13 mouse cellular contexts compared by ENCODE assay signal in the genomic region with DNA sequence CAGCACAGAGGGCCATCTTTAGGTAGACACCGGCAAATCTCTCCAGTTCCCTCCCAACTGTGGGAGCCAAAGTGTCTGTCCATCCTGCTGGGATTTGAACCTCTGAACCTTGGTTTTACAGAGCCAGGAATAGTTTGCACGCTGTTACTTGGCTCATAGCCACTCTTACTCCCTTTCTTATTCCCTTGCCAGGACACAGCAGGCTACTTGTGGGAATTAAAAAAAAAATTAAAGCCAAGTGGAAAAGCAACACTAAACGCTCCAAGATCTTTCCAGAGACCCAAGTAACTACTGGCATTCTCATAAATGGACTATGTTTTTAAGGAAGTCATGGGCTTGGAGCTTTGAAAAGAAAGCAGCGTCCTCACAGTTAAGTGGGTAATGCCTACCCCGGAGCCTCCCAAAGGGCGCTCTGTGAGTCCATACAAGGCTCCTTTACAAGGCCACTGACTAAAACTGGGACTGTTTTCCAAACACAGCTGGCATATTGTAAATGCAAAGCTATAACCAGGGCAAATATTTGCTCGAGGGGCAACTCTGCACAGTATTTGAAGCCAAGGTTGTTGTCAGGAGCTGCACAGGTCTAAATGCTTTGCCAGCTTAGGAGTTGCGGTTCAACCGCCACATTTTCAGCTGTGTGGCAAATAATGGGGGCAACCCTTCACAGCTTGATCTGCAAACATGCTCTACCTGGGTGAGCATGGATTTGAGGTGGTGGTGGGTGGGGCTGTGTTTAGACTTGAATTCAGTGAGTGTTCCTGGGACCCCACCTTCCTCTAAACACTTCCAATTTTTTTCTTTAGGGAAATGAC. TPM values are rescaled to one million over a fixed set of nuclear protein-coding genes. Genes with fewer than 3 reads are reported as not detected.
A peak's percentile ranks its signal among the peaks of the same experiment; 100 is the strongest.
DNase-seq lines count a peak whose midpoint lies in the region; ATAC-seq lines count a peak whose summit lies in the region.
"Had no signal": no experiment of that assay in that cellular context is flagged by ENCODE, and none has a peak within 500 bp of the region (broad histone marks: within the 10 kb centered on the region; RNA-seq: fewer than 3 reads in every experiment).

No protein-coding gene starts in this region.

- no peak for ATAC-seq in forebrain, embryonic 14.5 days
- ATAC-seq in forebrain, embryonic 15.5 days (replicated peaks): no peak
- no peak for ATAC-seq in limb, embryonic 12.5 days (ENCODE audit: insufficient number of reproducible peaks, insufficient read depth, low FRiP score, low TSS enrichment, low read depth)
- no peak for ATAC-seq in neural tube, embryonic 15.5 days (ENCODE audit: low FRiP score)
- no peak for ATAC-seq in liver, embryonic 12.5 days
- ATAC-seq: inflammation-experienced regulatory T-cells, adult 6 months had no signal

- H3K4me3 ChIP-seq in forebrain, embryonic 14.5 days (ENCODE audit: low read depth, low read length): no peak overlapping the region
- no peak overlapping the region for H3K4me3 ChIP-seq in forebrain, embryonic 15.5 days
- no peak overlapping the region for H3K4me3 ChIP-seq in limb, embryonic 12.5 days (replicated peaks)
- H3K4me3 ChIP-seq in limb, embryonic 10.5 days: no peak overlapping the region
- no peak overlapping the region for H3K4me3 ChIP-seq in neural tube, embryonic 15.5 days (replicated peaks)
- no peak overlapping the region for H3K4me3 ChIP-seq in liver, embryonic 12.5 days
- H3K4me3 ChIP-seq: liver, embryonic 13.5 days; midbrain, embryonic 10.5 days had no signal

- WGBS in forebrain, embryonic 14.5 days: 60% methylated on average over 9 of the region's 9 CpGs
- 54% methylated on average over 9 of the region's 9 CpGs for WGBS in forebrain, embryonic 15.5 days
- 59% methylated on average over 9 of the region's 9 CpGs for WGBS in limb, embryonic 12.5 days
- 90% methylated on average over 9 of the region's 9 CpGs for WGBS in limb, embryonic 10.5 days
- WGBS in neural tube, embryonic 15.5 days: 55% methylated on average over 9 of the region's 9 CpGs
- 73% methylated on average over 9 of the region's 9 CpGs for WGBS in liver, embryonic 12.5 days (ENCODE audit: insufficient replicate concordance)

- no peak overlapping the region for H3K9ac ChIP-seq in forebrain, embryonic 14.5 days (ENCODE audit: low read length)
- H3K9ac ChIP-seq in forebrain, embryonic 15.5 days (replicated peaks): no peak overlapping the region
- no peak overlapping the region for H3K9ac ChIP-seq in limb, embryonic 12.5 days (replicated peaks)
- H3K9ac ChIP-seq in neural tube, embryonic 15.5 days (replicated peaks): no peak overlapping the region
- H3K9ac ChIP-seq in liver, embryonic 12.5 days: no peak overlapping the region
- H3K9ac ChIP-seq: liver, embryonic 13.5 days had no signal

- no peaks in the 10 kb centered on the region for H3K27me3 ChIP-seq in forebrain, embryonic 14.5 days (replicated peaks; ENCODE audit: control insufficient read depth, insufficient read depth, low read length)
- H3K27me3 ChIP-seq in forebrain, embryonic 15.5 days: no peaks in the 10 kb centered on the region
- no peaks in the 10 kb centered on the region for H3K27me3 ChIP-seq in limb, embryonic 12.5 days
- H3K27me3 ChIP-seq in limb, embryonic 10.5 days (ENCODE audit: low read depth, poor library complexity, severe bottlenecking): no peaks in the 10 kb centered on the region
- H3K27me3 ChIP-seq in neural tube, embryonic 15.5 days (replicated peaks): no peaks in the 10 kb centered on the region
- no peaks in the 10 kb centered on the region for H3K27me3 ChIP-seq in liver, embryonic 12.5 days (replicated peaks)
- H3K27me3 ChIP-seq: liver, embryonic 13.5 days had no signal

- no peaks in the 10 kb centered on the region for H3K36me3 ChIP-seq in forebrain, embryonic 14.5 days (ENCODE audit: control insufficient read depth, insufficient read depth, low read length)
- H3K36me3 ChIP-seq in forebrain, embryonic 15.5 days: no peaks in the 10 kb centered on the region
- H3K36me3 ChIP-seq in limb, embryonic 12.5 days: no peaks in the 10 kb centered on the region
- no peaks in the 10 kb centered on the region for H3K36me3 ChIP-seq in limb, embryonic 10.5 days
- no peaks in the 10 kb centered on the region for H3K36me3 ChIP-seq in neural tube, embryonic 15.5 days
- no peaks in the 10 kb centered on the region for H3K36me3 ChIP-seq in liver, embryonic 12.5 days
- H3K36me3 ChIP-seq: liver, embryonic 13.5 days; midbrain, embryonic 10.5 days had no signal

- H3K9me3 ChIP-seq in forebrain, embryonic 14.5 days (replicated peaks; ENCODE audit: control insufficient read depth, low read length): no peaks in the 10 kb centered on the region
- no peaks in the 10 kb centered on the region for H3K9me3 ChIP-seq in forebrain, embryonic 15.5 days
- no peaks in the 10 kb centered on the region for H3K9me3 ChIP-seq in limb, embryonic 12.5 days
- no peaks in the 10 kb centered on the region for H3K9me3 ChIP-seq in limb, embryonic 10.5 days (replicated peaks)
- H3K9me3 ChIP-seq in neural tube, embryonic 15.5 days (replicated peaks): no peaks in the 10 kb centered on the region
- H3K9me3 ChIP-seq in liver, embryonic 12.5 days (replicated peaks): no peaks in the 10 kb centered on the region
- H3K9me3 ChIP-seq: liver, embryonic 13.5 days; midbrain, embryonic 10.5 days had no signal

- DNase-seq in forebrain, embryonic 14.5 days (ENCODE audit: low spot score): peak; percentile 39
- no peak for DNase-seq in limb, embryonic 10.5 days (ENCODE audit: low spot score)
- DNase-seq in brain, adult 2 months (ENCODE audit: low read depth, low spot score): peak; percentile 26
- peak; percentile 49 for DNase-seq in lung, postnatal 36 days
- DNase-seq: cerebellum, adult 9-11 months; liver, embryonic 13.5 days; right cerebral cortex, postnatal 14 days had no signal

- peaks cover 17% of the 10 kb centered on the region for H3K4me1 ChIP-seq in forebrain, embryonic 14.5 days (ENCODE audit: control insufficient read depth, insufficient read depth, low read length)
- peaks cover 18% of the 10 kb centered on the region for H3K4me1 ChIP-seq in forebrain, embryonic 15.5 days
- H3K4me1 ChIP-seq in limb, embryonic 12.5 days (replicated peaks): peaks cover 36% of the 10 kb centered on the region
- H3K4me1 ChIP-seq in limb, embryonic 10.5 days: peaks cover 25% of the 10 kb centered on the region
- H3K4me1 ChIP-seq in neural tube, embryonic 15.5 days: peaks cover 29% of the 10 kb centered on the region
- H3K4me1 ChIP-seq in liver, embryonic 12.5 days: peaks cover 51% of the 10 kb centered on the region

- H3K27ac ChIP-seq in forebrain, embryonic 14.5 days (ENCODE audit: low read depth, low read length): no peak overlapping the region
- H3K27ac ChIP-seq in forebrain, embryonic 15.5 days (replicated peaks): no peak overlapping the region
- peak overlapping the region; percentile 65 for H3K27ac ChIP-seq in limb, embryonic 12.5 days
- no peak overlapping the region for H3K27ac ChIP-seq in limb, embryonic 10.5 days
- no peak overlapping the region for H3K27ac ChIP-seq in neural tube, embryonic 15.5 days (replicated peaks)
- H3K27ac ChIP-seq in liver, embryonic 12.5 days: no peak overlapping the region
- H3K27ac ChIP-seq: liver, embryonic 13.5 days; midbrain, embryonic 10.5 days had no signal

- no peak overlapping the region for H3K4me2 ChIP-seq in forebrain, embryonic 14.5 days (ENCODE audit: low read length)
- no peak overlapping the region for H3K4me2 ChIP-seq in forebrain, embryonic 15.5 days (replicated peaks)
- no peak overlapping the region for H3K4me2 ChIP-seq in limb, embryonic 12.5 days
- no peak overlapping the region for H3K4me2 ChIP-seq in neural tube, embryonic 15.5 days
- no peak overlapping the region for H3K4me2 ChIP-seq in liver, embryonic 12.5 days
- H3K4me2 ChIP-seq: liver, embryonic 13.5 days had no signal

RNA-seq across cellular contexts. Expression of a gene that starts 38.6 kb away (rescaled TPM):
- polyA plus RNA-seq in forebrain, embryonic 14.5 days (2014; fragmentation: Nextera tagmentation; extraction: Ambion mirVana): 141 and 147 TPM in 2 replicates
- polyA plus RNA-seq in forebrain, embryonic 15.5 days (2015; fragmentation: Nextera tagmentation; extraction: Ambion mirVana): 125 and 138 TPM in 2 replicates
- 15.5 and 16.2 TPM in 2 replicates for polyA plus RNA-seq in limb, embryonic 12.5 days (2016; fragmentation: Nextera tagmentation; extraction: Ambion mirVana)
- polyA plus RNA-seq in limb, embryonic 10.5 days (2016; fragmentation: Nextera tagmentation; extraction: Ambion mirVana): 17.2 and 17.3 TPM in 2 replicates
- 207 and 245 TPM in 2 replicates for polyA plus RNA-seq in neural tube, embryonic 15.5 days (2015; fragmentation: Nextera tagmentation; extraction: Ambion mirVana)
- polyA plus RNA-seq in liver, embryonic 12.5 days (2016; fragmentation: Nextera tagmentation; extraction: Ambion mirVana): 2.2 and 2.9 TPM in 2 replicates
